Mouse (Mus musculus): ENCODE data around the gene Bud23. TPM values are rescaled to one million over a fixed set of nuclear protein-coding genes. Genes with fewer than 3 reads are reported as not detected.

Bud23 gene
- polyA plus RNA-seq, 1 experiment from 2014 or later = 156 TPM

GRCm38 (mm10) chr5:135076368-135076767, 11.6 kb upstream of the Bud23 start:
- Histone ChIP-seq H3K4me1 (ENCODE audit: control insufficient read depth, insufficient read depth, low read length) (peaks cover 10% of the 10 kb centered on the region), H3K4me2 (ENCODE audit: low read depth, severe bottlenecking) (no peak overlapping the region), H3K9me3 (ENCODE audit: control insufficient read depth, low read length) (no peaks in the 10 kb centered on the region), H3K27me3 (ENCODE audit: control insufficient read depth, insufficient read depth, low read length) (no peaks in the 10 kb centered on the region), H3K4me3 (ENCODE audit: low read depth, low read length) (no peak overlapping the region), H3K36me3 (ENCODE audit: control insufficient read depth, insufficient read depth, low read length) (peaks cover 3% of the 10 kb centered on the region), H3K27ac (replicated peaks; ENCODE audit: low read depth, low read length) (no peak overlapping the region), H3K9ac (ENCODE audit: low read length) (no peak overlapping the region)
- DNase-seq (ENCODE audit: low spot score) (no peak), ATAC-seq (ENCODE audit: insufficient number of reproducible peaks, low FRiP score, low TSS enrichment, low read depth) (no peak)
- 87% methylated on average over 14 of the region's 14 CpGs for WGBS

GRCm38 (mm10) chr5:135075655-135076054, 10.9 kb upstream of the Bud23 start:
- Histone ChIP-seq H3K4me3 (ENCODE audit: low read depth, low read length) (no peak overlapping the region), H3K36me3 (ENCODE audit: control insufficient read depth, insufficient read depth, low read length) (peaks cover 5% of the 10 kb centered on the region), H3K27me3 (ENCODE audit: control insufficient read depth, insufficient read depth, low read length) (no peaks in the 10 kb centered on the region), H3K9me3 (ENCODE audit: control insufficient read depth, low read length) (no peaks in the 10 kb centered on the region), H3K4me2 (ENCODE audit: low read depth, severe bottlenecking) (no peak overlapping the region), H3K27ac (replicated peaks; ENCODE audit: low read depth, low read length) (no peak overlapping the region), H3K4me1 (ENCODE audit: control insufficient read depth, insufficient read depth, low read length) (peaks cover 10% of the 10 kb centered on the region), H3K9ac (ENCODE audit: low read length) (no peak overlapping the region)
- 63% methylated on average over 4 of the region's 4 CpGs for WGBS
- ATAC-seq (ENCODE audit: insufficient number of reproducible peaks, low FRiP score, low TSS enrichment, low read depth) = no peak
- no peak for DNase-seq (ENCODE audit: low spot score)

GRCm38 (mm10) chr5:135073349-135074150, 8.8 kb upstream of the Bud23 start:
- Histone ChIP-seq H3K9me3 (ENCODE audit: control insufficient read depth, low read length) (no peaks in the 10 kb centered on the region), H3K36me3 (ENCODE audit: control insufficient read depth, insufficient read depth, low read length) (peaks cover 5% of the 10 kb centered on the region), H3K27me3 (ENCODE audit: control insufficient read depth, insufficient read depth, low read length) (no peaks in the 10 kb centered on the region), H3K4me2 (ENCODE audit: low read depth, severe bottlenecking) (peak overlapping the region; percentile 3; the same call in 1 of the 2 replicates), H3K9ac (ENCODE audit: low read length) (peak overlapping the region; percentile 45; the same call in 1 of the 2 replicates), H3K27ac (replicated peaks; ENCODE audit: low read depth, low read length) (no peak overlapping the region), H3K4me3 (ENCODE audit: low read depth, low read length) (no peak overlapping the region), H3K4me1 (ENCODE audit: control insufficient read depth, insufficient read depth, low read length) (peaks cover 10% of the 10 kb centered on the region)
- WGBS = 15% methylated on average over 26 of the region's 26 CpGs
- DNase-seq (ENCODE audit: low spot score) = peak; percentile 38
- no peak for ATAC-seq (ENCODE audit: insufficient number of reproducible peaks, low FRiP score, low TSS enrichment, low read depth)

GRCm38 (mm10) chr5:135072720-135073119, 8.0 kb upstream of the Bud23 start:
- no peak overlapping the region for H3K27ac ChIP-seq (replicated peaks; ENCODE audit: low read depth, low read length)
- H3K9ac ChIP-seq (ENCODE audit: low read length) = no peak overlapping the region
- 47% methylated on average over 6 of the region's 6 CpGs for WGBS
- DNase-seq (ENCODE audit: low spot score) (no peak), ATAC-seq (ENCODE audit: insufficient number of reproducible peaks, low FRiP score, low TSS enrichment, low read depth) (no peak)
- H3K4me3 ChIP-seq (ENCODE audit: low read depth, low read length) = no peak overlapping the region
- no peaks in the 10 kb centered on the region; the same call in 1 of the 2 replicates for H3K9me3 ChIP-seq (ENCODE audit: control insufficient read depth, low read length)
- peaks cover 10% of the 10 kb centered on the region for H3K4me1 ChIP-seq (ENCODE audit: control insufficient read depth, insufficient read depth, low read length)
- H3K4me2 ChIP-seq (ENCODE audit: low read depth, severe bottlenecking) = no peak overlapping the region
- peaks cover 5% of the 10 kb centered on the region for H3K36me3 ChIP-seq (ENCODE audit: control insufficient read depth, insufficient read depth, low read length)
- no peaks in the 10 kb centered on the region for H3K27me3 ChIP-seq (ENCODE audit: control insufficient read depth, insufficient read depth, low read length)

GRCm38 (mm10) chr5:135072061-135072460, 7.3 kb upstream of the Bud23 start:
- H3K27ac ChIP-seq (replicated peaks; ENCODE audit: low read depth, low read length) = no peak overlapping the region
- DNase-seq (ENCODE audit: low spot score) = no peak
- no peaks in the 10 kb centered on the region; the same call in 1 of the 2 replicates for H3K9me3 ChIP-seq (ENCODE audit: control insufficient read depth, low read length)
- ATAC-seq (ENCODE audit: insufficient number of reproducible peaks, low FRiP score, low TSS enrichment, low read depth) = no peak
- no peak overlapping the region for H3K9ac ChIP-seq (ENCODE audit: low read length)
- H3K36me3 ChIP-seq (ENCODE audit: control insufficient read depth, insufficient read depth, low read length) = peaks cover 10% of the 10 kb centered on the region
- H3K4me2 ChIP-seq (ENCODE audit: low read depth, severe bottlenecking) = no peak overlapping the region
- WGBS = 96% methylated on average over 2 of the region's 2 CpGs
- peaks cover 10% of the 10 kb centered on the region for H3K4me1 ChIP-seq (ENCODE audit: control insufficient read depth, insufficient read depth, low read length)
- H3K27me3 ChIP-seq (ENCODE audit: control insufficient read depth, insufficient read depth, low read length) = no peaks in the 10 kb centered on the region
- H3K4me3 ChIP-seq (ENCODE audit: low read depth, low read length) = no peak overlapping the region

- Histone ChIP-seq H3K27me3 (ENCODE audit: control insufficient read depth, insufficient read depth, low read length) (no peaks in the 10 kb centered on the region), H3K27ac (replicated peaks; ENCODE audit: low read depth, low read length) (no peak overlapping the region), H3K4me2 (ENCODE audit: low read depth, severe bottlenecking) (no peak overlapping the region), H3K36me3 (ENCODE audit: control insufficient read depth, insufficient read depth, low read length) (peaks cover 9% of the 10 kb centered on the region), H3K4me1 (ENCODE audit: control insufficient read depth, insufficient read depth, low read length) (peaks cover 10% of the 10 kb centered on the region), H3K4me3 (ENCODE audit: low read depth, low read length) (no peak overlapping the region), H3K9me3 (ENCODE audit: control insufficient read depth, low read length) (no peaks in the 10 kb centered on the region; the same call in 1 of the 2 replicates), H3K9ac (ENCODE audit: low read length) (no peak overlapping the region)
- ATAC-seq (ENCODE audit: insufficient number of reproducible peaks, low FRiP score, low TSS enrichment, low read depth) (no peak), DNase-seq (ENCODE audit: low spot score) (no peak)
- 95% methylated on average over 3 of the region's 3 CpGs for WGBS
Observed at GRCm38 (mm10) chr5:135070448-135070847, 5.7 kb upstream of the Bud23 start.

- ATAC-seq (ENCODE audit: insufficient number of reproducible peaks, low FRiP score, low TSS enrichment, low read depth) = no peak
- 97% methylated on average over 3 of the region's 3 CpGs for WGBS
- no peak overlapping the region for H3K27ac ChIP-seq (replicated peaks; ENCODE audit: low read depth, low read length)
- DNase-seq (ENCODE audit: low spot score) = no peak
- H3K4me1 ChIP-seq (ENCODE audit: control insufficient read depth, insufficient read depth, low read length) = no peaks in the 10 kb centered on the region; the same call in 1 of the 2 replicates
- H3K9me3 ChIP-seq (ENCODE audit: control insufficient read depth, low read length) = no peaks in the 10 kb centered on the region; the same call in 1 of the 2 replicates
- H3K36me3 ChIP-seq (ENCODE audit: control insufficient read depth, insufficient read depth, low read length) = peaks cover 7% of the 10 kb centered on the region
- H3K27me3 ChIP-seq (ENCODE audit: control insufficient read depth, insufficient read depth, low read length) = no peaks in the 10 kb centered on the region
- H3K4me2 ChIP-seq (ENCODE audit: low read depth, severe bottlenecking) = no peak overlapping the region
- H3K4me3 ChIP-seq (ENCODE audit: low read depth, low read length) = no peak overlapping the region
- no peak overlapping the region for H3K9ac ChIP-seq (ENCODE audit: low read length)
Observed at GRCm38 (mm10) chr5:135066008-135066407, 1.2 kb upstream of the Bud23 start.

- no peaks in the 10 kb centered on the region; the same call in 1 of the 2 replicates for H3K9me3 ChIP-seq (ENCODE audit: control insufficient read depth, low read length)
- peaks cover 16% of the 10 kb centered on the region for H3K36me3 ChIP-seq (ENCODE audit: control insufficient read depth, insufficient read depth, low read length)
- H3K4me1 ChIP-seq (ENCODE audit: control insufficient read depth, insufficient read depth, low read length) = no peaks in the 10 kb centered on the region; the same call in 1 of the 2 replicates
- peak overlapping the region; percentile 85 for H3K9ac ChIP-seq (ENCODE audit: low read length)
- H3K4me3 ChIP-seq (ENCODE audit: low read depth, low read length) = peak overlapping the region; percentile 97
- 0 out of 2 replicates have a peak overlapping the region, but pooled peaks have one; percentile 36 for H3K27ac ChIP-seq (replicated peaks; ENCODE audit: low read depth, low read length)
- H3K27me3 ChIP-seq (ENCODE audit: control insufficient read depth, insufficient read depth, low read length) = no peaks in the 10 kb centered on the region
- under 1% methylated on average over 40 of the region's 40 CpGs for WGBS
- ATAC-seq (ENCODE audit: insufficient number of reproducible peaks, low FRiP score, low TSS enrichment, low read depth) (peak; percentile 22; the same call in 1 of the 2 replicates), DNase-seq (ENCODE audit: low spot score) (no peak)
- H3K4me2 ChIP-seq (ENCODE audit: low read depth, severe bottlenecking) = peak overlapping the region; percentile 89
Observed at GRCm38 (mm10) chr5:135064382-135064766, 385 bp downstream of the Bud23 start.
